Mouse (Mus musculus) liver, adult (tissue): ENCODE data around the gene A830031A19Rik.

ENCODE experiments used
- GATA4 ChIP-seq: IDR thresholded peaks from 2 replicates; pipeline ENCODE4 v1.6.1; 2014; ENCODE audit warnings: mild to moderate bottlenecking, low read length; ENCODE audit not compliant: insufficient replicate concordance

Gene A830031A19Rik

DNA sequence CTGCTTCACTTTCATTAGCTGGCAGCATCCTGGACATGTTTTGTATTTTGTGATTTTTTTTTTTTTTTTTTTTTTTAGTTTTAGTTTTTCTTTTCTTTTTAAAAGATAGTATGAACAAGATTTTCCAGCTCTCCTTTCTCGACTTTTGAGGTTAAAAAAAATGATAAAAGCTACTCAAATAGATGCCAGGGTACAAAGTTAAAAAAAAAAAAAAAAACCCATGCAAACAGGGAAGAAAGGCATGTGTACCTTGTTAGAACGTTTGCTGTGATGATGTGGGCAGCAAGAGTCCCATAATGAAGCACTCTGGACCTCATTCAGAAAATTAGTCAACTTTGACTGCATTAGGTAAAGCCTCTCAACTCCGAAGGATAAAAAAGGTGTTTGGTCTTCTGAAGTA is 9.2 kb upstream of the A830031A19Rik start:
- no peak for TF ChIP-seq GATA4

GRCm38 (mm10) chr11:24083423-24083822 is 8.6 kb upstream of the A830031A19Rik start:
- TF ChIP-seq GATA4, result no peak

DNA sequence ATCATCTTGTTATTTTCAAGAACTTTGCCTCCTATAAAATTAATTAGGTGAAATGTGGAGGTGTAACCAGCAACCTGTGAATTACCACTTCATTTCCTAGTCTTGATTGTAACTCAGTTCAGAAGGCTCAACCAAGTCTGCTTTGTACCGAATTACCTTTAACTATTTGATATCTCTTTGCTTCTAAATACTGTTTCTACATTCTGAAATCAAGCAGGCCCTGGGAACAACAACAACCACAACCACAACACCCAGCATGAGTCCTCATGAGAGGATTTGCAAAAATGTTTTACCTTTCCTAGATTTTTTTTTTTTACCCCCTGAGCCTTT is 8.2 kb upstream of the A830031A19Rik start:
- no peak for TF ChIP-seq GATA4

GRCm38 (mm10) chr11:24082385-24083075 is 7.7 kb upstream of the A830031A19Rik start:
- no peak for TF ChIP-seq GATA4

DNA sequence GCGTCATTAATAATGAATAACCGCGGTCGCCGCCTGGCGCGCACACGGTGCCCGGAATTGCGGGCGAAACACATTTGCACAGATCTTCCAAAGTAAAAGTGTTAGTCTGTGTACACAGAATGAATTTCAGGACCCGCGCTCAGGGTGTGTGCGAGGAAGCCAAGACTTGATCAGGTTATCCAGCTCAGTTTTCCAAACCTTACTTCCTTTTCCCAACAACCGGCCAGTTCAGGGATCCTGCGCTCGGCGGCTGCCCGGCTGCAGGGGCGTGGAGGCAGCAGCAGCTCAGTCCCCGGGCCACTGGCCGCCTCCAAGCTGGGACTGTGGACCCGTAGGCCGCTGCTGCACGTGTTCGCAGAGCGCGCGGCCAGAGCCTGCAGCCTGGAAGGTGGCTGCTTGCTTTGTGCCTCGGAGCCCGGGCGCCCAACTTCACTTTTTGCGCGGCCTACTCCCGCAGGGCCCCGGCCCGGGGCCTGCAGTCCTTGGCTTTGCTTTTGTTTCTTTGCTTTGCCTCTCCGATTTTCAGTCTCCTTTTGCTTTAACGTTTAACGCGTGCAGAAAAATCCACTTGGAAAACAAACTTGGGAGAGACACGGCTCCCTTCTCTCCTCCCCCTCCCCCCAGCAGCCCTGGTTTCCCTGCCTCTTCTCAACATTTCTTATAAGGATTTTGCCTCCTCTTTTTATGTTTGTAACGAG is 7.0 kb upstream of the A830031A19Rik start:
- TF ChIP-seq GATA4, result no peak

- TF ChIP-seq GATA4, result no peak
These were observed 6.3 kb upstream of the A830031A19Rik start for GRCm38 (mm10) chr11:24081016-24081686.

DNA sequence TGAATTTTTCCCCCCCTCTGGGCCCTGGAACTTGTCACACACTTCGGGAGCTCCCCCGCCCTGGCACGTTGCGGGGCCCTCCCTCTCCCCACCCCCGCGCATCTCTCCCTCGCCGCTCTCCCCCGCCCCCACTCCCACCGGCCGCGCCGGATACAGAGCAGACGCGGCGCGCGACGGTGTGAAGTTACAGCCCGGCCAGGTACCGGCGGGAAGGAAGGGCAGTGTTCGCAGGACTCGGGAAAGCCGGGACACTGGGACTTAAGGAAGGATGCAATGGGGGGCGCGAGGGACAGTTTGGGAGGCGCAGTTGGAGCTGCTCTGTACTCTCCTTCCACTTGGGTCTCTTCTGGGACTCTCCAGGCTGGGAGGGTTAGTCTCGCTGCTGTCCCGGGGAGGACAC is 5.7 kb upstream of the A830031A19Rik start:
- TF ChIP-seq GATA4, result no peak

DNA sequence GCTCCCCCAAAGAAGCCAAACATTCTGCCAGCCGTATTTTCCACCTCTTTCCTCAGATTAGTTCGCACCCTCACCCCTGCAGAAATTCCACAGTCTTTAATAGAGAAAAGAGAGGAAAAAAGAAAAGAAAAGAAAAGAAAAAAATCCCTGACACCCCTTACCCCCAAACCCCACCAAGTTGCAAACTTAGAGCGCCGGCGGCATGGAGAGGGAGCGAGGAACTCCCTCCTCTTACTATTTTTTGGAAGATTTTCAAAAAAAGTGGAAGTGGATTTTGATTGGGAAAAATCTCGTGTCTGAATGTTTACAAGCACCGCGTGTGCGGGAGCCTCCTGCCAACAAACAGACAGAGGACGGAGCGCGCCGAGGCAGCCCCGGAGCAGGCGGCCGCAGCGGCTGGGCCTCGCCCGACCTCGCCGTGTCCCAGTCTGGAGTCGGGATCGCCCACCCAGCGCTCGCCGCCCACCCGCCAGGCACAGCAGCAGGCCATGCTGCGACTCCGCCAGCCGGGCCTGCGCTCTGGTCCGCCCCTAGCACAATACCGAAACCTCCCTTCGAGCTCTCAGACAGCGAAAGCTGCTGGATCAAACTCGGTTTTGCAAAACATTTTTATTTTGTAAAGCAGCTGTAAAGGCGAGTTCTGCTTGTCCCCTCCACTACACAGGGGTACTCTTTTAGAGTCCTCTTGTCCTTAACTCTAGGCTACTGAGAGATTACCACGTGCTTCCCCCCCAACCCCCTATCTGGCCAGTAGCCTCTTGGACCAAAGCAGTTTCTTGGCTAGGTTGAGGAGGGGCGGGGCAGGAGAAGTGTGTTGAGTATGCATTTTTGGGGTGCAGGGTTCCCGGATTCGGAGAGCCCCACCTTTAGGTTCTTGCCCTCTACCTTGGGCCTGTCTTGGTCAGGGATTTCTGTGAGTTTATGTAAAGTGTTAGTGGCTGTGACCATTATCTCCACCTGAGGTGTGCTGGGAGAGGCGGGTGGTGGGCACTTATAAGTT is 4.8 kb upstream of the A830031A19Rik start:
- no peak for TF ChIP-seq GATA4

- no peak for TF ChIP-seq GATA4
These were observed 4.0 kb upstream of the A830031A19Rik start for GRCm38 (mm10) chr11:24078706-24079316.

GRCm38 (mm10) chr11:24077795-24078705 is 3.2 kb upstream of the A830031A19Rik start, which contains the start of gene Bcl11a:
Gene Bcl11a, plus strand, starts transcription at chr11:24078056.
- no peak for TF ChIP-seq GATA4

GRCm38 (mm10) chr11:24076821-24077730 is 2.2 kb upstream of the A830031A19Rik start:
- no peak for TF ChIP-seq GATA4

- no peak for TF ChIP-seq GATA4
These were observed 1.3 kb upstream of the A830031A19Rik start for GRCm38 (mm10) chr11:24076127-24076650.
